In the genomic region with DNA sequence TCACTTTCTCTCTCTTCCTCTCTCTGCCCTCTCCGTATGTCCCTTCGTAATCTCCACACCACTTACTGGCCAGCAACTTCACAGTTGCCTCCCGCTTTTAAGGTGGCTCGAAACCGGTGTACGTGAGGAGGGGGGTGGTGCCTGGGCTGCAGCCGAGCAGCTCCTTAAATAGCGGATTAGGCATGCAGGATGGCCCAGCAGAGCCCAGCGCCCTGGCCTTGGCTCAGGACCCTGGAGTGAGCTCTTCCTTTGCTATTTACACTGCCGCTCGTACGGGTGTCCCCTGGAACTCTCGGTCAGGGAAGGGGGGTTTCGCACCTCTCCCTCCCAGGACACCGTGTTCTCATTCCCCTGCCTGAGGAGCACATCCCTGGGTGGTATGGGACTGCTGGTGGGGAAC, we compare ENCODE assay signal across 8 mouse cellular contexts. TPM values are rescaled to one million over a fixed set of nuclear protein-coding genes. Genes with fewer than 3 reads are reported as not detected.
DNase-seq lines count a peak whose midpoint lies in the region; ATAC-seq and TF ChIP-seq lines count a peak whose summit lies in the region.

TSS of gene Car14 (minus strand) at position 124 of the 400 bp plus-strand sequence.

- no peaks in the 10 kb centered on the region for H3K36me3 ChIP-seq in lung, embryonic 16.5 days (ENCODE audit: control insufficient read depth, insufficient read depth, low read length)
- no peaks in the 10 kb centered on the region for H3K36me3 ChIP-seq in forebrain, postnatal 0 days (ENCODE audit: insufficient read depth)
- H3K36me3 ChIP-seq in hindbrain, embryonic 11.5 days (ENCODE audit: control insufficient read depth, insufficient read depth, low read length) = no peaks in the 10 kb centered on the region
- no peaks in the 10 kb centered on the region for H3K36me3 ChIP-seq in limb, embryonic 15.5 days

- TF ChIP-seq CTCF in forebrain, postnatal 0 days (IDR thresholded peaks at IDR 0.05; ENCODE audit: low read depth) = no peak

- H3K9ac ChIP-seq in lung, embryonic 16.5 days (ENCODE audit: low read length) = peak within 1 kb of the TSS; percentile 50
- 0 out of 2 replicates have a peak within 1 kb of the TSS, but pooled peaks have one; percentile 10 for H3K9ac ChIP-seq in forebrain, postnatal 0 days
- H3K9ac ChIP-seq in hindbrain, embryonic 11.5 days (ENCODE audit: low read depth, low read length) = peak within 1 kb of the TSS; percentile 65
- peak within 1 kb of the TSS; percentile 26; the same call in 1 of the 2 replicates for H3K9ac ChIP-seq in limb, embryonic 15.5 days

- no peaks in the 10 kb centered on the region for H3K9me3 ChIP-seq in lung, embryonic 16.5 days (ENCODE audit: control insufficient read depth, low read length)
- H3K9me3 ChIP-seq in forebrain, postnatal 0 days (ENCODE audit: low read length) = no peaks in the 10 kb centered on the region
- no peaks in the 10 kb centered on the region for H3K9me3 ChIP-seq in hindbrain, embryonic 11.5 days (ENCODE audit: control insufficient read depth, low read length)
- no peaks in the 10 kb centered on the region for H3K9me3 ChIP-seq in limb, embryonic 15.5 days

- H3K4me3 ChIP-seq in lung, embryonic 16.5 days (ENCODE audit: low read length) = peak within 1 kb of the TSS; percentile 27
- peak within 1 kb of the TSS; percentile 24 for H3K4me3 ChIP-seq in forebrain, postnatal 0 days (ENCODE audit: low read depth, low read length)
- peak within 1 kb of the TSS; percentile 32 for H3K4me3 ChIP-seq in hindbrain, embryonic 11.5 days (ENCODE audit: low read depth, low read length)
- H3K4me3 ChIP-seq in limb, embryonic 15.5 days = peak within 1 kb of the TSS; percentile 38

- peak within 1 kb of the TSS; percentile 70; the same call in 1 of the 2 replicates for H3K27ac ChIP-seq in lung, embryonic 16.5 days (ENCODE audit: low read length)
- H3K27ac ChIP-seq in forebrain, postnatal 0 days (ENCODE audit: low read depth, low read length) = no peak within 1 kb of the TSS
- H3K27ac ChIP-seq in hindbrain, embryonic 11.5 days (ENCODE audit: low read depth, low read length) = peak within 1 kb of the TSS; percentile 66
- no peak within 1 kb of the TSS for H3K27ac ChIP-seq in limb, embryonic 15.5 days

- H3K27me3 ChIP-seq in lung, embryonic 16.5 days (ENCODE audit: control insufficient read depth, insufficient read depth, low read depth, low read length) = peaks cover 7% of the 10 kb centered on the region; the same call in 1 of the 2 replicates
- H3K27me3 ChIP-seq in forebrain, postnatal 0 days (ENCODE audit: insufficient read depth, low read length) = peaks cover 10% of the 10 kb centered on the region; the same call in 1 of the 2 replicates
- no peaks in the 10 kb centered on the region for H3K27me3 ChIP-seq in hindbrain, embryonic 11.5 days (ENCODE audit: control insufficient read depth, insufficient read depth, low read length)
- H3K27me3 ChIP-seq in limb, embryonic 15.5 days = 0 out of 2 replicates have a peak, but pooled peaks cover 4% of the 10 kb centered on the region

- peaks cover 25% of the 10 kb centered on the region for H3K4me1 ChIP-seq in lung, embryonic 16.5 days (replicated peaks; ENCODE audit: control insufficient read depth, insufficient read depth, low read length)
- H3K4me1 ChIP-seq in forebrain, postnatal 0 days (ENCODE audit: insufficient read depth) = peaks cover 25% of the 10 kb centered on the region
- H3K4me1 ChIP-seq in hindbrain, embryonic 11.5 days (replicated peaks; ENCODE audit: control insufficient read depth, insufficient read depth, low read length) = peaks cover 13% of the 10 kb centered on the region
- H3K4me1 ChIP-seq in limb, embryonic 15.5 days = peaks cover 36% of the 10 kb centered on the region

- ATAC-seq in lung, embryonic 16.5 days (ENCODE audit: low read depth) = peak; percentile 34
- ATAC-seq in forebrain, postnatal 0 days = no peak
- ATAC-seq in hindbrain, embryonic 11.5 days (ENCODE audit: low FRiP score) = peak; percentile 50
- ATAC-seq in limb, embryonic 15.5 days (ENCODE audit: insufficient number of reproducible peaks, low FRiP score, low TSS enrichment, low read depth) = no peak

- no peak for DNase-seq in lung, postnatal 25 days (ENCODE audit: low spot score)
- DNase-seq in forebrain, postnatal 0 days = no peak
- peak; percentile 58 for DNase-seq in hindbrain, embryonic 11.5 days (ENCODE audit: low spot score)
- DNase-seq in skeletal muscle tissue, adult 2 months (ENCODE audit: low read depth, low spot score) = peak; percentile 70
- no peak for DNase-seq in cerebellum, postnatal 36 days
- no peak for DNase-seq in natural killer cell, adult 2 months (ENCODE audit: low spot score in 2 of 2)

- 2% methylated on average over 15 of the region's 15 CpGs for WGBS in lung, embryonic 16.5 days
- whole genome bisulfite sequencing in forebrain, postnatal 0 days = 1% methylated on average over 15 of the region's 15 CpGs
- WGBS in hindbrain, embryonic 11.5 days = under 1% methylated on average over 15 of the region's 15 CpGs
- 1% methylated on average over 15 of the region's 15 CpGs for WGBS in limb, embryonic 15.5 days

- H3K4me2 ChIP-seq in lung, embryonic 16.5 days (ENCODE audit: low read depth, low read length) = peak within 1 kb of the TSS; percentile 52
- peak within 1 kb of the TSS; percentile 50 for H3K4me2 ChIP-seq in forebrain, postnatal 0 days (ENCODE audit: low read depth)
- peak within 1 kb of the TSS; percentile 52 for H3K4me2 ChIP-seq in hindbrain, embryonic 11.5 days (replicated peaks; ENCODE audit: low read depth, low read length)
- peak within 1 kb of the TSS; percentile 78 for H3K4me2 ChIP-seq in limb, embryonic 15.5 days

RNA-seq across cellular contexts. Expression of gene Car14, which starts in this region (rescaled TPM):
- polyA plus RNA-seq in lung, embryonic 16.5 days (2015; fragmentation: Nextera tagmentation; extraction: Ambion mirVana) = 9.2 and 13.0 TPM in 2 replicates
- total RNA-seq in forebrain, postnatal 0 days (2014; rRNA removed) = 5.0 and 9.4 TPM in 2 replicates
- polyA plus RNA-seq in forebrain, postnatal 0 days (2015; fragmentation: Nextera tagmentation; extraction: Ambion mirVana) = 11.2 and 12.8 TPM in 2 replicates
- polyA plus RNA-seq in hindbrain, embryonic 11.5 days (2014; fragmentation: Nextera tagmentation; extraction: Ambion mirVana) = 26.5 and 27.8 TPM in 2 replicates
- 5.6 and 8.9 TPM in 2 replicates for polyA plus RNA-seq in limb, embryonic 15.5 days (2015; fragmentation: Nextera tagmentation; extraction: Ambion mirVana)

Comparison
In these comparisons a context has a peak if more than half of its experiments do, and no peak if none do; other contexts are left out.
1. ATAC-seq: peak in lung, embryonic 16.5 days (single experiment) and hindbrain, embryonic 11.5 days (single experiment); none in forebrain, postnatal 0 days (single experiment) and limb, embryonic 15.5 days (single experiment).
2. H3K27ac ChIP-seq: peak in lung, embryonic 16.5 days (single experiment) and hindbrain, embryonic 11.5 days (single experiment); none in forebrain, postnatal 0 days (single experiment) and limb, embryonic 15.5 days (single experiment).
3. H3K9ac ChIP-seq: peak in every context shown above with its lines; median percentile 65 in hindbrain, embryonic 11.5 days; 50 in lung, embryonic 16.5 days; 26 in limb, embryonic 15.5 days; 10 in forebrain, postnatal 0 days.
4. DNase-seq: peak in hindbrain, embryonic 11.5 days (single experiment) and skeletal muscle tissue, adult 2 months (single experiment); none in lung, postnatal 25 days (single experiment), forebrain, postnatal 0 days (single experiment), cerebellum, postnatal 36 days (0 of 2) and natural killer cell, adult 2 months (0 of 2).
5. Peak in every context shown above with its lines, with median percentiles within 50 percentile points of each other: H3K4me2 ChIP-seq and H3K4me3 ChIP-seq.